Mouse (Mus musculus): ENCODE measurements at regions not wholly inside any gene's neighbourhood (a gene's known extent, or its start where the extent isn't known, plus 50 kb on each side); places are given as distances from the start of the nearest gene placed in this dataset.
"Not testable (repeated sequence)": the region's sequence is repeated elsewhere in the genome, so short reads cannot be mapped to it uniquely, and the experiment has no call there.

DNA sequence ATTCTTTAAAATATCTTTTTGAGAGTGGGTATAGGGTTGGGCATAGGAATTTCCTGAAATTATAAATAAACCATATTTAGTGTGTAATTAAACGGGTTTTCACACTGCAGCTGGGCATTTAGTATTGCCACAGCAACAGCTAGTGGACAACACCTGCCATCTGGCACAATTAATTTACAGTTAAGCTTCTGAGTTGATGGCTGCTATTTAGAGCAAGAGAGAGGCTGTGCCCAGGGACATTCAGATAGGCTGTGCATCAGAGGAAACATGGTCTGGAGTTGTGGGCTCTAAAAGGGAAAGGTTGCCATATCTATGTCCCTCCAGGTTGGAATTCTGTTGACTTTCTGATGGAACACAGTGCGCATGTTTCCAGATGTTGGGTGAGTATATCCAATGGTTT is 227.1 kb downstream of the Pth2r start:
- DNase-seq (ENCODE audit: low read depth, low spot score): no peak

DNA sequence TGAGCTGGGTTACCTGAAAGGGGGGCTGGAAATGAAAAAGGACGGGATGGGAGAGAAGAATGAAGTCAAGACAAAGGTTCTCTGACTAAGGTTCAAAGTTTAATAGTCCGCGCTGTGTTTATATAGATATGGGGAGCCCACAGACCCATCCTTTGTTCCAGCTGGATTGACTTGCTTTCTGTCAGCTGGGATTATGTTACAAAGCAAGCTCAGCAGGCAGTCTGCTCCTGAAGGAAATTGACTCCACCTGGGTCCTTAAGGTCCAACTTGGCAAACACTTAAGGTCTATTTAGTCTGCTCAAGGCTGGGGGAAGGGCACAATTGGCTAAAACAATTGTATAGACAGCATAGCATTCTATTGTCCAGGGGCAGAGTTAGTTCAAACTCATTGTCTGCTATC is 253.8 kb downstream of the Pth2r start:
- DNase-seq (ENCODE audit: low read depth, low spot score): peak; percentile 38

GRCm38 (mm10) chr1:65538509-65538908 is 256.7 kb downstream of the Pth2r start:
- no peak for DNase-seq (ENCODE audit: low read depth, low spot score)

DNA sequence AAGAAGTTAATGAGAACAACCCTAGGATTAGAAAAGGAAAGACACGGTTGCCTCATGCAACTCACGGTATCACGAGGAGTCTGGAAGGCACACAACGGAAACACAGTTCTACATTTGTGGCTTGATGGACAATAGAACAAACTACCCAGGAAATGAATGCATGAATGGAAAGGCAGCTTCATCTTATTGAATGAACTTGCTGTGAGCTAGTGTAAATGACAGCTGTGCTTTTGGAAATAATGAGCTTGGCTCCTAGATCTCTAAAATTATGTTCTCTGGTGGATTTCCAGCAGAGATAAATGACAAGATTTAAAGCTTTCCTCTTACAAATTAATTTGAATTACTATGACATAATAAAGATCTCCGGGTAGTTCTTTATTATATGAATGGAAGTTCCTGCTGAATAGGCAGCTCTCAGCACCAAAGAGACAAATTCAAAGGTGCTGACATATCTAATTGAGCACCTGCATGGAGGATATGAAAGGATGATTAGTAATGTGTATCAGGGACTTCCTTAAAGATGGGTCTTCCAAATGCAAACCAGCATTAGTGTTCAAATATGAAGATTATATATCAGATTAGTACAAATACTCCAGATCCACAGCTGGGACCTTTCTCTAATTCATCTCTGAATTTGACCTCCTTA is 262.5 kb downstream of the Pth2r start:
- no peak for DNase-seq (ENCODE audit: low read depth, low spot score)

GRCm38 (mm10) chr1:65545336-65546060 is 263.6 kb downstream of the Pth2r start:
- DNase-seq (ENCODE audit: low read depth, low spot score): no peak

GRCm38 (mm10) chr1:65548830-65549229 is 267.0 kb downstream of the Pth2r start:
- no peak for DNase-seq (ENCODE audit: low read depth, low spot score)

- DNase-seq (ENCODE audit: low read depth, low spot score): no peak
Measured at GRCm38 (mm10) chr1:65587402-65587801, 305.5 kb downstream of the Pth2r start.

DNA sequence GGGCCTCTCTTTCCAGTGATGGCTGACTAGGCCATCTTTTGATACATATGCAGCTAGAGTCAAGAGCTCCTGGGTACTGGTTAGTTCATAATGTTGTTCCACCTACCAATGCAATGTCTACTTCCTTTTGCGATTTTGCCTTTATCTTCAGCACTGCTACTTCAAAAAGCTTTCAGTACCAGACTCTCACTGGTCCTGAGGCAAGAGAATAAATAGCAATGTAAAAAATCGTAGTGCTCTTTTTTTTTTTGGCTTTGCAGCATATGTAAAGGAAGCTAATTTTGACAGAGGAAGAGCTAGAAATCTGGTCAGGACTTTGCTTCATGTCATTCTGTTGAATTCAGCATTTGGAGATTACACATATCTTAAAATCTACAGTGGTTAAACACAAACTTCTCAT is 291.0 kb upstream of the Crygf start:
- no peak for DNase-seq (ENCODE audit: low read depth, low spot score)

DNA sequence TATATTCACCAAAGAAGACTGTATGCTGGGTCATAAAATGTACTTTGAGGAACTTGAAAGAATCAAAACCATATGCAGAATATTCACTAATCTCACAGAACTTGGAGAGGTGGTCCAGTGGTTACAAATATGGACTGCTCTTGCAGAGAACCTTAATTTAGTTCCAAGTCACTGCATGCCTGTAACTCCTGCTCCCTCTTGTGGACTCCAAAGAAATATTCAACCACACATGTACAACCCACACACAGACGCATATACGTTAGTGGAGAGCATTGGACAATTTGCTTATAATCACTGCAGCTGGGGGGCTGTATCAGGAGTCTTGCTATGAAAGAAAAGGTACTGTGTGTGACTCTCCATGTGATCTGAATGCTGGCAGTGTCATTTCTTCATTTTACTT is 271.9 kb upstream of the Crygf start:
- peak; percentile 66 for DNase-seq (ENCODE audit: low read depth, low spot score)

GRCm38 (mm10) chr1:65681960-65682359 is 244.4 kb upstream of the Crygf start:
- no peak for DNase-seq (ENCODE audit: low read depth, low spot score)

GRCm38 (mm10) chr1:65687322-65687721 is 239.0 kb upstream of the Crygf start:
- DNase-seq (ENCODE audit: low read depth, low spot score): no peak

- no peak for DNase-seq (ENCODE audit: low read depth, low spot score)
Measured at GRCm38 (mm10) chr1:65730262-65730661, 196.1 kb upstream of the Crygf start.

DNA sequence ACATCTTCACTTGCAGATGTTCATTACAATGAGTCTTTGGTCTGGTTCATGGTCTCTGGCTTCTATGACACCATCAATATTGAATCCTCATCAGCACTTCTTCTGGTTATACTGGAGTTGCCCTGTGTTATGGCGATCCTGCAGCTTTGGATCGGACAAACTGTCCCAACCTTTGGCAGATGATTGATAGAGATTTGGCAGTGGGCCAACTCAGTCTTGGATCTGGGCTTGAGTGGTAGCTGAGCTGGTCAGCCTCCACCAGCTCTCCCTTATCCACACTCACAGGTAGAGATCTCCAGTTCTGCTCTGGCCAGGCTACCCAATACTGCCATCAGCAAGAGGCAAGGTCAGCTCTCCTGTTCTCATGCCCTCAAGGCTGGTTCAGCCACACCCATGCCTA is 168.4 kb upstream of the Crygf start:
- DNase-seq (ENCODE audit: low read depth, low spot score): no peak

GRCm38 (mm10) chr1:65761141-65761540 is 165.2 kb upstream of the Crygf start:
- DNase-seq (ENCODE audit: low read depth, low spot score): no peak

- DNase-seq (ENCODE audit: low read depth, low spot score): peak; percentile 67
Measured at GRCm38 (mm10) chr1:65800244-65800643, 126.1 kb upstream of the Crygf start.

- DNase-seq (ENCODE audit: low read depth, low spot score): no peak
Measured at GRCm38 (mm10) chr1:65820771-65821170, 105.5 kb upstream of the Crygf start.

GRCm38 (mm10) chr1:65841116-65841515 is 85.2 kb upstream of the Crygf start:
- DNase-seq (ENCODE audit: low read depth, low spot score): no peak

DNA sequence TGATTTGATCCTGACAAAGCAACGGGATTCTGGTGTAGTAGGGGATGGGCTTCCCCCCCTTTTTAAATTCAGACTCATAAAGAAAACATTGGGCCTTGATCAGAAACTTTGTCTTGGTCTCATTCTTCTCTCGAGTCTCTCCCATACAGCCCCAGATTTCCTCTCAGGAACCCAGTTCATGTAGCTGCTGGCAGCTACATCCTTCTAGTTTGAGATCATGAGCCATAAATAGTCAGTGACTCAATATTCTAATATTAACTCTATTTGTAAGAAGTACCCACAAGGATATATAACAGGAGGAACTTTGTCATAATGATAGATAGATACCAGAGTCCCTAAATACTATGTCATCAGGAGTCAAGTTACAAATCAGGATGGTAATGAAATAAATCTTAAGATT is 79.3 kb upstream of the Crygf start:
- no peak for DNase-seq (ENCODE audit: low read depth, low spot score)

- DNase-seq (ENCODE audit: low read depth, low spot score): not testable (repeated sequence)
Measured at GRCm38 (mm10) chr1:65873691-65874090, 52.6 kb upstream of the Crygf start.

Measured in ES-CJ7 (cell line).